Mouse (Mus musculus) retina, postnatal 7 days (tissue): ENCODE data around the gene Cox7a2l.

Source experiments
- DNase-seq: peaks from one replicate; pipeline ENCODE4 v3.0.0-alpha.2; 2012; ENCODE audit warnings: low read depth, low spot score

Cox7a2l gene

DNA sequence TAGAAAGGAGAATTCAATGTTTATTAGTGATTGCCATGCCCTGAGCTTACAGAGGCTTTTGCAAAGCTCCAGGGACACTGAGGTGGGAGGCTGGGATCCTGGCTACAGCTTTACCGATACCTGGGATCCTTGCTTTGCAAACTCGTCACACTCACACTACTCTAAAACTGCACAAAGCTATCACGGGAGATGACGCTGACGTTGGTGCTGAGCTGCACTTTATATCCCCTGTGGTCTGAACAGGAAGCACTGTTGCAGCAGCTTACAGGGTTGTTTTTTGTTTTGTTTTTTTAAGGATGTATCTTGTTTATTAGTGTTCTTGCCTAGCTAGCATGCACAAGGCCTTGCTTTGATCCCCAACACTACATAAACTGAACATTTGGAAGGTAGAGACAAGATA is 63.5 kb downstream of the Cox7a2l start:
- DNase-seq = no peak

DNA sequence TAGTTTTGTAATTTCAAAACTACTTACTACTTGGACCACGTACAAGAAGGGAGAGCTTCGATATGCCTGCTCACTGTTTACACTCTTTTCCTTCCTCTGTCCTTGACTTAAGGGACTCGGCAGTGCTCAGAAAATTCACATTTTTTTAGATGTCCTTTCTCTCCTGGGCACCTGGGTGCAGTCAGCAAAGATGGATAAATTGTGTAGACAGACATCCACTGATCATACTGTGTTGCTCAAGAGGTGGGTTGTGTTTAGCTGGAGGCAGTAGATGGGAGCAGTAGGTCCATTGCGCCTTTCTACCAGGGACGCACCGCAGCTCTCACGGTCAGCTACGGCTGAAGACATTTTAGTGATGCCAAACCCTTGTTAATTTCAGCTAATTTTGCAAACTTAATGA is 64.7 kb downstream of the Cox7a2l start:
- no peak for DNase-seq
